Mouse (Mus musculus): ENCODE results near the gene Mettl27. TPM values are rescaled to one million over a fixed set of nuclear protein-coding genes. Genes with fewer than 3 reads are reported as not detected.

Mettl27 gene
- polyA plus RNA-seq, 1 experiment from 2014 or later: 25.3 TPM

GRCm38 (mm10) chr5:134983111-134983510 is 50.9 kb downstream of the Mettl27 start:
- H3K27ac ChIP-seq (ENCODE audit: low read length): no peak overlapping the region
- WGBS (ENCODE audit: insufficient replicate concordance): 71% methylated on average over 1 of the region's 1 CpGs
- ATAC-seq (ENCODE audit: low read depth): no peak
- H3K4me3 ChIP-seq (ENCODE audit: low read depth, low read length): no peak overlapping the region
- H3K27me3 ChIP-seq (ENCODE audit: control insufficient read depth, insufficient read depth, low read depth, low read length): peaks cover 45% of the 10 kb centered on the region
- no peak overlapping the region for H3K4me2 ChIP-seq (ENCODE audit: low read depth, low read length)
- H3K36me3 ChIP-seq (ENCODE audit: control insufficient read depth, insufficient read depth): no peaks in the 10 kb centered on the region
- peaks cover 7% of the 10 kb centered on the region for H3K4me1 ChIP-seq (ENCODE audit: control insufficient read depth, low read depth, low read length)
- H3K9me3 ChIP-seq (replicated peaks; ENCODE audit: control insufficient read depth, low read length): no peaks in the 10 kb centered on the region
- H3K9ac ChIP-seq (ENCODE audit: low read depth, low read length): no peak overlapping the region

GRCm38 (mm10) chr5:134983771-134984170 is 51.6 kb downstream of the Mettl27 start:
- H3K4me3 ChIP-seq (ENCODE audit: low read depth, low read length): no peak overlapping the region
- peaks cover 7% of the 10 kb centered on the region for H3K4me1 ChIP-seq (ENCODE audit: control insufficient read depth, low read depth, low read length)
- 33% methylated on average over 3 of the region's 3 CpGs for WGBS (ENCODE audit: insufficient replicate concordance)
- no peak overlapping the region for H3K4me2 ChIP-seq (ENCODE audit: low read depth, low read length)
- H3K27me3 ChIP-seq (ENCODE audit: control insufficient read depth, insufficient read depth, low read depth, low read length): peaks cover 49% of the 10 kb centered on the region
- no peak for ATAC-seq (ENCODE audit: low read depth)
- H3K9me3 ChIP-seq (replicated peaks; ENCODE audit: control insufficient read depth, low read length): no peaks in the 10 kb centered on the region
- no peak overlapping the region for H3K27ac ChIP-seq (ENCODE audit: low read length)
- H3K36me3 ChIP-seq (ENCODE audit: control insufficient read depth, insufficient read depth): no peaks in the 10 kb centered on the region
- H3K9ac ChIP-seq (ENCODE audit: low read depth, low read length): no peak overlapping the region

DNA sequence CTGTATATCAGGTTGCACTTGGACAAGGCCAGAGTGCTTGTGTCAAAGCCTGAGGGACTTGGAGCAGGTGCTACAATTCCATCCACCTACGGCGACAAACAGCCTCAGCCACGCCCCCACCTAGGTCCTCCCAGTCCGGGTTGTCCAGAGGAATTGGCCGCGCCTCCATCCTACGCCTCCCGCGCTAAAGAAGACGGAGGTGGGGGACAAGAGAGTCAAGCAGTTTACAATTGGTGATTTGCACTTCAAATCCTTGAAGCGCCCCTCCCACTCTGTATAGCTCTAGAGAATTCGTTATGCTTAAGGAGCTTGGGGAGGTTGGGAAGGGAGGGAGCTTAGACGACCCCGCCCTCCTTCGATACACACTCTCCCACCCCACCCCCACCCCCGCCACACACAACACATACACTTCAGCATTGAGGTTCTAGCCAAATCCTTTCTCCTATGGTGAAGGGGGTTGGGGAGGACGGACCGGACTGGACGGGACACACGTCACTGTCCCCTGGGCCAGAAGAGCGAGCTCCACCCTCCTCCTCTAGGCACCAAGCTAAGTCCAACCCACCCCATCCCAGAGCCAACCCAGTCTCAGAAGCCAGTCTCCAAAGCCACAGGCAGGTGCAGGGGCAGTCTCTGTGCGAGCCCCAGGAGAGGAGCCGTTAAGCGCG is 53.6 kb downstream of the Mettl27 start, which contains the start of gene Cldn3:
Gene Cldn3, plus strand, starts transcription at position 582 of the 665 bp plus-strand sequence.
- Histone ChIP-seq H3K27ac (ENCODE audit: low read length) (no peak within 1 kb of the TSS), H3K27me3 (ENCODE audit: control insufficient read depth, insufficient read depth, low read depth, low read length) (peaks cover 56% of the 10 kb centered on the region), H3K4me3 (ENCODE audit: low read depth, low read length) (peak within 1 kb of the TSS; percentile 35), H3K9ac (ENCODE audit: low read depth, low read length) (no peak within 1 kb of the TSS), H3K4me2 (ENCODE audit: low read depth, low read length) (peak within 1 kb of the TSS; percentile 33), H3K36me3 (ENCODE audit: control insufficient read depth, insufficient read depth) (no peaks in the 10 kb centered on the region), H3K9me3 (replicated peaks; ENCODE audit: control insufficient read depth, low read length) (no peaks in the 10 kb centered on the region), H3K4me1 (ENCODE audit: control insufficient read depth, low read depth, low read length) (peaks cover 3% of the 10 kb centered on the region)
- WGBS (ENCODE audit: insufficient replicate concordance): 2% methylated on average over 25 of the region's 25 CpGs
- peak; percentile 73 for ATAC-seq (ENCODE audit: low read depth)

GRCm38 (mm10) chr5:134986298-134987268 is 54.4 kb downstream of the Mettl27 start:
- peak overlapping the region; percentile 33 for H3K4me2 ChIP-seq (ENCODE audit: low read depth, low read length)
- 6% methylated on average over 79 of the region's 79 CpGs for WGBS (ENCODE audit: insufficient replicate concordance)
- no peak overlapping the region for H3K27ac ChIP-seq (ENCODE audit: low read length)
- peak overlapping the region; percentile 35 for H3K4me3 ChIP-seq (ENCODE audit: low read depth, low read length)
- 0 out of 2 replicates have a peak, but pooled peaks have one; percentile 8 for ATAC-seq (ENCODE audit: low read depth)
- peaks cover 3% of the 10 kb centered on the region for H3K4me1 ChIP-seq (ENCODE audit: control insufficient read depth, low read depth, low read length)
- H3K9ac ChIP-seq (ENCODE audit: low read depth, low read length): no peak overlapping the region
- peaks cover 56% of the 10 kb centered on the region for H3K27me3 ChIP-seq (ENCODE audit: control insufficient read depth, insufficient read depth, low read depth, low read length)
- no peaks in the 10 kb centered on the region for H3K36me3 ChIP-seq (ENCODE audit: control insufficient read depth, insufficient read depth)
- no peaks in the 10 kb centered on the region for H3K9me3 ChIP-seq (replicated peaks; ENCODE audit: control insufficient read depth, low read length)

GRCm38 (mm10) chr5:134989166-134989565 is 57.0 kb downstream of the Mettl27 start:
- no peak overlapping the region for H3K9ac ChIP-seq (ENCODE audit: low read depth, low read length)
- H3K4me1 ChIP-seq (ENCODE audit: control insufficient read depth, low read depth, low read length): peaks cover 3% of the 10 kb centered on the region
- peaks cover 52% of the 10 kb centered on the region for H3K27me3 ChIP-seq (ENCODE audit: control insufficient read depth, insufficient read depth, low read depth, low read length)
- no peak overlapping the region for H3K4me2 ChIP-seq (ENCODE audit: low read depth, low read length)
- no peaks in the 10 kb centered on the region for H3K36me3 ChIP-seq (ENCODE audit: control insufficient read depth, insufficient read depth)
- no peak overlapping the region for H3K4me3 ChIP-seq (ENCODE audit: low read depth, low read length)
- H3K9me3 ChIP-seq (replicated peaks; ENCODE audit: control insufficient read depth, low read length): no peaks in the 10 kb centered on the region
- WGBS (ENCODE audit: insufficient replicate concordance): 41% methylated on average over 11 of the region's 11 CpGs
- no peak overlapping the region for H3K27ac ChIP-seq (ENCODE audit: low read length)
- ATAC-seq (ENCODE audit: low read depth): no peak

DNA sequence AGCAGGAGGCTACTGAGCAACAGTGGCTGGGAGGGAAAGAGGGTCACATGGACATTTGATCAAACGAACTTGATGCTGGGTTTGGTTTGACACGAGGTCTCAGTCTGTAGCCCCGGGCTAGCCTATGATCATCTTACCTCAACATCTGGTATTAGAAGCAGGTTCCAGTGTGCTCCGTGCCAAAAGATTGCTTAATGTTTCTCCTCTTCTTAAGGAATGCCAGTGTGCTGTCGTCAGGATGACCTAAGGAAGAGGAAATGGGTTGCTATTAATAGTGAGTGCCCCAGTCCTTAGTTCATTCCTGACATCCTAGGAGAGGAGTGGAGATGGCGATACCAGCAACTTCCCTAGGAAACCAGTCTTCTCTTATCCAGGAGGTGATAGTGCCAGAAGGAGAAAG is 57.6 kb downstream of the Mettl27 start:
- ATAC-seq (ENCODE audit: low read depth): no peak
- no peaks in the 10 kb centered on the region for H3K36me3 ChIP-seq (ENCODE audit: control insufficient read depth, insufficient read depth)
- no peak overlapping the region for H3K27ac ChIP-seq (ENCODE audit: low read length)
- H3K27me3 ChIP-seq (ENCODE audit: control insufficient read depth, insufficient read depth, low read depth, low read length): peaks cover 47% of the 10 kb centered on the region
- peaks cover 3% of the 10 kb centered on the region for H3K4me1 ChIP-seq (ENCODE audit: control insufficient read depth, low read depth, low read length)
- WGBS (ENCODE audit: insufficient replicate concordance): 29% methylated on average over 6 of the region's 6 CpGs
- no peaks in the 10 kb centered on the region for H3K9me3 ChIP-seq (replicated peaks; ENCODE audit: control insufficient read depth, low read length)
- H3K4me3 ChIP-seq (ENCODE audit: low read depth, low read length): no peak overlapping the region
- H3K9ac ChIP-seq (ENCODE audit: low read depth, low read length): no peak overlapping the region
- H3K4me2 ChIP-seq (ENCODE audit: low read depth, low read length): no peak overlapping the region

Other genes starting within 250 kb of the Mettl27 start
- 0.93 and 0.99 TPM in 2 replicates for gene Limk1, start 243.8 kb upstream of the Mettl27 start, polyA plus RNA-seq (2015; fragmentation: Nextera tagmentation; extraction: Ambion mirVana)
- gene Eln, start 185.0 kb upstream of the Mettl27 start, polyA plus RNA-seq (2015; fragmentation: Nextera tagmentation; extraction: Ambion mirVana): 3.5 and 5.7 TPM in 2 replicates
- gene Tmem270, start 25.6 kb upstream of the Mettl27 start, polyA plus RNA-seq (2015; fragmentation: Nextera tagmentation; extraction: Ambion mirVana): 0.09 and 0.12 TPM in 2 replicates
- 258 and 277 TPM in 2 replicates for gene Cldn13, start 16.8 kb upstream of the Mettl27 start, polyA plus RNA-seq (2015; fragmentation: Nextera tagmentation; extraction: Ambion mirVana)
- 0.28 and 0.71 TPM in 2 replicates for gene Cldn4, start 14.6 kb downstream of the Mettl27 start, polyA plus RNA-seq (2015; fragmentation: Nextera tagmentation; extraction: Ambion mirVana)
- 2.6 and 4.7 TPM in 2 replicates for gene Cldn3, start 53.8 kb downstream of the Mettl27 start, polyA plus RNA-seq (2015; fragmentation: Nextera tagmentation; extraction: Ambion mirVana)
- gene Abhd11, start 76.8 kb downstream of the Mettl27 start, polyA plus RNA-seq (2015; fragmentation: Nextera tagmentation; extraction: Ambion mirVana): 26.2 and 26.6 TPM in 2 replicates
- gene Stx1a, start 91.1 kb downstream of the Mettl27 start, polyA plus RNA-seq (2015; fragmentation: Nextera tagmentation; extraction: Ambion mirVana): 0.71 and 1.1 TPM in 2 replicates
- 14.0 and 15.2 TPM in 2 replicates for gene Dnajc30, start 131.8 kb downstream of the Mettl27 start, polyA plus RNA-seq (2015; fragmentation: Nextera tagmentation; extraction: Ambion mirVana)
- gene Bud23, start 132.6 kb downstream of the Mettl27 start, polyA plus RNA-seq (2015; fragmentation: Nextera tagmentation; extraction: Ambion mirVana): 43.0 and 46.5 TPM in 2 replicates
- 0.09 and 0.25 TPM in 2 replicates for gene Vps37d, start 145.9 kb downstream of the Mettl27 start, polyA plus RNA-seq (2015; fragmentation: Nextera tagmentation; extraction: Ambion mirVana)
- gene Mlxipl, start 157.5 kb downstream of the Mettl27 start, polyA plus RNA-seq (2015; fragmentation: Nextera tagmentation; extraction: Ambion mirVana): 9.6 and 14.1 TPM in 2 replicates
- 11.1 and 11.6 TPM in 2 replicates for gene Tbl2, start 217.3 kb downstream of the Mettl27 start, polyA plus RNA-seq (2015; fragmentation: Nextera tagmentation; extraction: Ambion mirVana)
- gene Bcl7b, start 235.9 kb downstream of the Mettl27 start, polyA plus RNA-seq (2015; fragmentation: Nextera tagmentation; extraction: Ambion mirVana): 24.8 and 25.8 TPM in 2 replicates

All from liver, embryonic 16.5 days (tissue).